Mouse (Mus musculus): ENCODE measurements around the gene Mrtfb. TPM values are rescaled to one million over a fixed set of nuclear protein-coding genes. Genes with fewer than 3 reads are reported as not detected.
"Not testable (repeated sequence)": the region's sequence is repeated elsewhere in the genome, so short reads cannot be mapped to it uniquely, and the experiment has no call there.

Gene Mrtfb
- polyA plus RNA-seq, 1 experiment from 2014 or later: 23.7 TPM

DNA sequence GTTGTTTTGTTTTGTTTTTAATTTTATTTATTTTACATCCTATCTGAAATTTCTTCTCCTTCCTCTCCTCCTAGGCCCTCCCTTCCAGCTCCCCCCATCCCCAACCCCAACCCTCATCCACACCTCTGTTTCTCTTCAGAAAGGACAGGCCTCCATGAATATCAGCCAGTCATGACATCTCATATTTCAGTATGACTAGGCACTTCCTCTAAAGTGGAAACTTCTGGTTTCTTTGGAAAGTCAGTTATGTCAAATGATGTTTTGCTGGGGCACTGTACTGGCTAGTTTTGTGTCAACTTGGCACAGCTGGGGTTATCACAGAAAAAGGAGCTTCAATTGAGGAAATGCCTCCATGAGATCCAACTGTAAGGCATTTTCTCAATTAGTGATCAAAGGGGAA, 30.1 kb downstream of the Mrtfb start:
- H3K9ac ChIP-seq, H3K27ac ChIP-seq, H3K4me1 ChIP-seq: not testable (repeated sequence)

DNA sequence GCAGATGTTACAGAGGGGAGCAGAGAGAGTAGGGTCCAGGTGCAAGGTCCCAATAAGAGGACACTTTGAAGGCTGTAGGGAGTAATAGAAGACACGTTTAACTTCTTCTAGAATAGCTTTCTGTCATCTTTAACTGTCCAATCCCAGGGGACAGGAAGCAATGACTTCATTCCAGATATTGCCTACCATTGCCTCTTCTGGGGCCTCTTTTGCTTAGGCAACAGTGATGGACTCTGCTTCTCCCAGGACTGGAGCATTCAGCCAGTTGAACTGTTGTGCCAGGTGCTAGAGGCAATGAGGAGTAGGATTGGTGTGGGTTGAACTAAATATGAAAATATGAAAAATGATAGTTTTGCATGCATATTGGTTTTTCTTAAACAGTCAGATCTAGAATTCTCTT, 41.6 kb downstream of the Mrtfb start:
- 54% methylated on average over 1 of the region's 1 CpGs for WGBS
- no peak overlapping the region for H3K9ac ChIP-seq
- H3K9me3 ChIP-seq: no peaks in the 10 kb centered on the region
- no peaks in the 10 kb centered on the region for H3K27me3 ChIP-seq
- H3K4me1 ChIP-seq: peaks cover 8% of the 10 kb centered on the region; the same call in 1 of the 2 replicates
- no peak overlapping the region for H3K27ac ChIP-seq
- no peak overlapping the region for H3K4me2 ChIP-seq
- H3K36me3 ChIP-seq: no peaks in the 10 kb centered on the region
- no peak for ATAC-seq (ENCODE audit: borderline replicate concordance, extremely low read depth, low FRiP score, low TSS enrichment)
- no peak overlapping the region for H3K4me3 ChIP-seq

More for the DNA sequence above, 30.1 kb downstream of the Mrtfb start:
- not testable (repeated sequence) for H3K4me2 ChIP-seq; ATAC-seq (ENCODE audit: borderline replicate concordance, extremely low read depth, low FRiP score, low TSS enrichment); H3K9me3 ChIP-seq; H3K36me3 ChIP-seq; H3K4me3 ChIP-seq; H3K27me3 ChIP-seq

DNA sequence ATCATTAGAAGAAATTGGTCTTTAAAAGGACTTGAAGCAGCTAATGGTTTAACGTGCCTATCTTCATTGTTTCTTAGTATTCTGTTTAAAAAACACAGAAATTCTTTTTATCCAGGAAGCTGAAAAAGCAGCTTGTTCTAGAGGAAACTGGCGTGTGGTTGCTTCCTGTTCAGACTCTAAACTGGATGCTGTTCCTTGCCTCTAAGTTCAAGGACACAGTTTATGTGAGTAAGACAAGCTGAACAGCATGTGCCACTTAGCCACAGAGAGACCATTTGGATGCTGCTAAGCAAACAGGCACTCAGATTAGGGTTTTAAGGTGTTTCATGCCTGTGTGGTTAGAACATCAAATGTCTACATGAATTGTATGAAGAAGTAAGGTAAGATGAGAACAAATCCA, 42.7 kb downstream of the Mrtfb start:
- H3K27ac ChIP-seq: no peak overlapping the region
- 65% methylated on average over 2 of the region's 2 CpGs for WGBS
- no peak overlapping the region for H3K9ac ChIP-seq
- H3K4me3 ChIP-seq: no peak overlapping the region
- no peaks in the 10 kb centered on the region for H3K36me3 ChIP-seq
- ATAC-seq (ENCODE audit: borderline replicate concordance, extremely low read depth, low FRiP score, low TSS enrichment): no peak
- no peak overlapping the region for H3K4me2 ChIP-seq
- H3K4me1 ChIP-seq: peaks cover 8% of the 10 kb centered on the region; the same call in 1 of the 2 replicates
- H3K27me3 ChIP-seq: no peaks in the 10 kb centered on the region
- no peaks in the 10 kb centered on the region for H3K9me3 ChIP-seq

DNA sequence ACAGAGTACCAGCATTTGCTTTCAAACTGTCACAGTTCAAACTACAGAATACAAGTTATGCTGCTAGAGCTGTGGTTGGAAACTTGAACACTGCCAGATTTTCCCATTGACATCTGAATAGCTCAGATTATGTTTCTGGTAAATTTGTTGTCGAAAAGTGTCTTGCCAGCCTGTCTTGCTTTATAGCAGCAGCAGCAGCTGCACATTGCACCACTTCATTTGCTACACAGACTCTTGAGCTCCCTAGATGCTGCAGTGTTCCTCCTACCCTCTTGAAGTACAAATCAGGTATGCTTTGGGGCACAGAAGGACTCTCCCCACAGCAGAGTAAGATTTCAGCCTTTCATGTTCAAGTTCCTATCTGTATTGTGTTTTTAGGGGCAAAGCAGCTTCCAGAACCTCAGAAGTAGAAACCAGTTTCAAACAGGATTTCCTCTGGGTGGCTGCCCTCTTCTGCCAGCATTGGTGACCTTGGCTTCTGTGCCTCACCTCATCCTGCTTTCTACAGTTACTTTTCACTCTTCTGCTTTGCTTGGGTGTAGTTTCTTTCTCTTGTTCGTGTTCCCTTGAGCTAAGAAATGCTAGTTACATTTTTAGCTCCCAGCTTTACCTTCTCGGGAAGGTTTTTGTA, 49.9 kb downstream of the Mrtfb start:
- H3K27me3 ChIP-seq: no peaks in the 10 kb centered on the region
- no peaks in the 10 kb centered on the region for H3K36me3 ChIP-seq
- 56% methylated on average over 3 of the region's 3 CpGs for WGBS
- no peak overlapping the region for H3K4me3 ChIP-seq
- no peaks in the 10 kb centered on the region for H3K9me3 ChIP-seq
- 0 out of 2 replicates have a peak, but pooled peaks cover 7% of the 10 kb centered on the region for H3K4me1 ChIP-seq
- peak overlapping the region; percentile 37; the same call in 1 of the 2 replicates for H3K27ac ChIP-seq
- ATAC-seq (ENCODE audit: borderline replicate concordance, extremely low read depth, low FRiP score, low TSS enrichment): no peak
- H3K4me2 ChIP-seq: no peak overlapping the region
- no peak overlapping the region for H3K9ac ChIP-seq

DNA sequence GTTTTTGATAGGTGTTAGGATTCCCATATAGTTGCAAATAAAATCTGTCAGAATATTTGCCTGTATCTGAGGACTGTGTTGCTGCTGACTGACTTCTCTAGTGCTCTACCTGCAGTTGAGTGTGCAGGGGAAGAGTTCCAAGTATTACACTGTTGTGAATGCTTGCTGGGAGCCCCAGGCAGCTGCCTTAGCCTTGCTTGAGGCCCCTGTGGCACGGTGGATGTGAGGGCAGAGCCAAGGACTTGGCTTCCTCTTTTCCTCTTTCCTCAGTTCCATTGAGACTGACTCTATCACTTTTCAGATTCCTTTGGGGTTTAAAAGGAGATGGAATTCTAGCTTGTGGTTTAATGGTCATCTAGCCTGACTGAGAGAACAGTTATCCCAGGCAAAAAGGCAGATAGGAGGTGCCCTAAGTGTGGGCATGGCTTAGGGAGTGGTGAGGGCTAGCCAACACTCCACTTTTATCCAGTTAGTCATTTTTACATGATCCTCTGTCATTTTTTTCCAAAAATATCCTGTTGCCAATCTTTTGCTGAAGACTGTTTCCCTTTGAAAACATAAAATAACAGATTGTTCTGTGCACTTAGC, 53.9 kb downstream of the Mrtfb start:
- Histone ChIP-seq H3K9me3 (no peaks in the 10 kb centered on the region), H3K27me3 (no peaks in the 10 kb centered on the region), H3K27ac (no peak overlapping the region), H3K4me2 (no peak overlapping the region), H3K4me3 (no peak overlapping the region), H3K4me1 (0 out of 2 replicates have a peak, but pooled peaks cover 7% of the 10 kb centered on the region), H3K36me3 (0 out of 2 replicates have a peak, but pooled peaks cover 4% of the 10 kb centered on the region), H3K9ac (no peak overlapping the region)
- ATAC-seq (ENCODE audit: borderline replicate concordance, extremely low read depth, low FRiP score, low TSS enrichment): no peak
- WGBS: 48% methylated on average over 1 of the region's 1 CpGs

DNA sequence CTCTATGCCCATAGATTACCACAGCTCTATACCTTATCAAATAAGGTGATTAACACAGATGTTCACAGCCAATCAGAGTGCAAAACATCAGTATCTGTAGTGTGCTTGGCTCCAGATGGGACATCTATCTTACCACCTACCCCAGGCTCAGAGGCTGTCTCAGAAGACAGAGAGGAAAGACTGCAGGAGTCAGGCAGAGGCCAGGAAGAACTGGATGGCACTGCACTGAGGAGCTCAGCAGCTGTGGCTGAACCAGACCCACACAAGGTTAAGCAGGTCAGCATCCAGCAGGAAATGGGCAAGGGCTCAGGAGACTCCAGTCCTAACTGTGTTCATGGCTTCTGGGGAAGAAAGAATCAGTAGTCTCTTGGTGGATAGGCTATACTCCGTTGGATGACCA, 55.1 kb downstream of the Mrtfb start:
- 80% methylated on average over 1 of the region's 1 CpGs for WGBS
- H3K9ac ChIP-seq: no peak overlapping the region
- H3K36me3 ChIP-seq: 0 out of 2 replicates have a peak, but pooled peaks cover 4% of the 10 kb centered on the region
- H3K27me3 ChIP-seq: no peaks in the 10 kb centered on the region
- no peak for ATAC-seq (ENCODE audit: borderline replicate concordance, extremely low read depth, low FRiP score, low TSS enrichment)
- 0 out of 2 replicates have a peak, but pooled peaks cover under 1% of the 10 kb centered on the region for H3K4me1 ChIP-seq
- no peak overlapping the region for H3K27ac ChIP-seq
- no peak overlapping the region for H3K4me2 ChIP-seq
- H3K9me3 ChIP-seq: no peaks in the 10 kb centered on the region
- no peak overlapping the region for H3K4me3 ChIP-seq

DNA sequence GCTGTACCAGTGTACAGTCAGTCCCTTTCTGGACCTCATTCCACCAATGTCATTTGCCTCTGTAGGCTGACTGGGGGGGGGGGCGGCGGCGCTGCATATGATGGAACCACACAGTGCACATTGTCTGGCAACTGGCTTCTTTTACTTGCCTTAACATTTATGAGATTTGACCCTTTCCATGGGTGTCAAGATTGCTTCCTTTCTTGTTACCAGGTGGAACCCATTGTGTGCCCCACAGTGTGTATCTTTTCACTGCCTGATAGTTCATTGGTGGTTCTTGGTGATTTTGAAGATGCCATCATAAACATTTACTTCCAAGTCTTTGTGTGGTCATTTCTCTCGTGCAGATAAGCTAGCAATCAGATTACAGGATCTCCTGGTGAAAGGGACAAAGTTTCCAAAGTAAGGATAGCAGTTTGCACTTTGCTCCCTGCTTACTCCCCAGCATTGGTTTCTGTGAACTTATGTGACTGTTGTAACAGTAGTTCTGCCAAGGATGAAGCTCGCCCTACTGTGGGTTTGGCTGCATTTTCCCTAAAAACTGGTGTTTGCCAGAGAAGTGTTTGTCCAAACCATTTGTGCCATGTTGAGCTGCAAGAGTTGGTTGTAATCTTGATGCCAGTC, 56.9 kb downstream of the Mrtfb start:
- WGBS: 83% methylated on average over 5 of the region's 5 CpGs
- Histone ChIP-seq H3K4me3 (no peak overlapping the region), H3K27me3 (no peaks in the 10 kb centered on the region), H3K9me3 (no peaks in the 10 kb centered on the region), H3K9ac (no peak overlapping the region), H3K36me3 (0 out of 2 replicates have a peak, but pooled peaks cover 4% of the 10 kb centered on the region), H3K27ac (no peak overlapping the region), H3K4me1 (no peaks in the 10 kb centered on the region), H3K4me2 (no peak overlapping the region)
- no peak for ATAC-seq (ENCODE audit: borderline replicate concordance, extremely low read depth, low FRiP score, low TSS enrichment)

DNA sequence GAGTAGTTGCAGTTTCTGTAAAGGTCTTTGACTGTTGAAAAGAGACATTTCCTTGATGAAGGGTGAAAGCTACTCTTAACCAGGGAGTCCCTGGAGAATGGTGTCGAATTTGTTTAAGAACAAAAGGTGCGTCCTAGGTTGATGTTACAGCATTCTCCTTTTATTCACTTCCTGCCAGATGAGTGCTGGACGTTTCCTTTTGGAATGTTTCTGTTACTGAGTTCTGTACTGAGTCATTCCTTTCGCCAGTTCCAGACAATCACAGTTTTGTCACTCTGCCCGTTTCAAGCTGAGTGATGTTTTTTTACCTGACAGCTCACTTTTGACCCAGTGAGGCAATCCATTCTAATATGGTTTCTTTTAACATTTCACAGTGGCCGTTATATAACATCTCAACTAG, 67.5 kb downstream of the Mrtfb start:
- H3K4me1 ChIP-seq: peaks cover 4% of the 10 kb centered on the region; the same call in 1 of the 2 replicates
- no peak overlapping the region for H3K4me3 ChIP-seq
- WGBS: 32% methylated on average over 6 of the region's 6 CpGs
- no peak overlapping the region for H3K4me2 ChIP-seq
- no peak overlapping the region for H3K27ac ChIP-seq
- ATAC-seq (ENCODE audit: borderline replicate concordance, extremely low read depth, low FRiP score, low TSS enrichment): no peak
- H3K9me3 ChIP-seq: no peaks in the 10 kb centered on the region
- no peaks in the 10 kb centered on the region for H3K36me3 ChIP-seq
- H3K9ac ChIP-seq: no peak overlapping the region
- no peaks in the 10 kb centered on the region for H3K27me3 ChIP-seq

DNA sequence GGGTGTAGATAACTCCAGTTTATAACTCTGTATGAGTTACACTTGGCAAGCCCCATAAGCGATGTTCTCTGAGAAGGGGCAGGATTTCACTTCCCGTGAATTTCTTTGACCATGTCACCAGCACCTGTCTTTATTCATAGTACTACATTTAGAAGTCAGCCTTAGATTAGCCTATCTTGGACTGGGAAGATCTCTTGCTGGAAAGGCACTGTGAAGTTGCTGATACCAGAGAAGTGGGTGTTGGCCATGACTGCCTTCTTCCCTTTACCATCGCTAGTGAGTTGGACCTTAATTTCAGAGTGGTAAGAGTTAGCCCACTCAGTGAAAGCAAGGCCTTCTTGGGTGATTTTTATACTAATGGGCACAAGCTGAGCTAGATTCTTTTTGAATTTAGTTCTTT, 70.3 kb downstream of the Mrtfb start:
- Histone ChIP-seq H3K4me3 (no peak overlapping the region), H3K36me3 (no peaks in the 10 kb centered on the region), H3K27me3 (no peaks in the 10 kb centered on the region), H3K27ac (no peak overlapping the region), H3K9ac (no peak overlapping the region), H3K4me2 (no peak overlapping the region), H3K9me3 (no peaks in the 10 kb centered on the region), H3K4me1 (peaks cover 14% of the 10 kb centered on the region)
- WGBS: 88% methylated on average over 3 of the region's 3 CpGs
- ATAC-seq (ENCODE audit: borderline replicate concordance, extremely low read depth, low FRiP score, low TSS enrichment): no peak

DNA sequence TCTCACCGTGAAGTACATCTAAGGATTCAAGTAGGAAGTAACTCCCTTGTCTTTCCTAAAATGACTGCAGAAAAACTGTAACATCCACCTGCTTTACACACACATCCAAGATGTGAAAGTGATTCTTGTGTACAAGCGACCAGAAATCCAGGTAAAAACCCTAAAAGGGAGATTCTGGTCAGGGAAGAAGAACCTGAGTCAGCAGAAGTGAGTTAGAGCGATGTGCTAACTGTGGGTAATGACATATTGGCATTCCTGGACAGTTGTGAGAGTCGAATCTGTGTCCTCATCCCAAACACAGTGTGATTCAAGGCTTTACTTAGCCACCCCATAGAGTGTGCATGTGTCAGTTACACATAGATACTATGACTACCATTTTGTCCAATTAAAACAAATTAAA, 72.4 kb downstream of the Mrtfb start:
- Histone ChIP-seq H3K27me3 (no peaks in the 10 kb centered on the region), H3K9ac (no peak overlapping the region), H3K4me2 (no peak overlapping the region), H3K4me1 (peaks cover 10% of the 10 kb centered on the region), H3K27ac (no peak overlapping the region), H3K9me3 (no peaks in the 10 kb centered on the region), H3K4me3 (no peak overlapping the region), H3K36me3 (no peaks in the 10 kb centered on the region)
- no peak for ATAC-seq (ENCODE audit: borderline replicate concordance, extremely low read depth, low FRiP score, low TSS enrichment)
- WGBS: 84% methylated on average over 4 of the region's 4 CpGs

DNA sequence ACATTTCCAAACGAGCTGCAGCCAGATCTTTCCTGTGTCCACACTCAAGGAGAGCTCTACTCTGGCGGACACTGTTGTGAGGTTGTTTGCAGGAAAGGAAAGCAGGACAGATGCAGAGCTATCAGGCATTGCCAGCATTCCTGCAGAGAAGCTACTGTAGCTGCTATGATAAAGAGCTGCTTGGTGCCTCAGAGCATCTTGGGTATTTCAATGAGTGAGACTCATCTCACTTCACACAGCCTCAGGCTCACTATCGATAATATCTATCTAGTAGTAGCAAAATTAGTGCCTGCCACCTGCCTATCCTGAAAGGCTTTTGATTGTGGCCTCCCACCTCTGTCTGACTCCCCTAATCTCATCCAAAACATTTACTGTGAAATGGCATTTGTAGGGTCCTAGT, 73.4 kb downstream of the Mrtfb start:
- H3K27ac ChIP-seq: no peak overlapping the region
- no peak overlapping the region for H3K4me2 ChIP-seq
- no peak for ATAC-seq (ENCODE audit: borderline replicate concordance, extremely low read depth, low FRiP score, low TSS enrichment)
- H3K9ac ChIP-seq: no peak overlapping the region
- no peak overlapping the region for H3K4me3 ChIP-seq
- no peaks in the 10 kb centered on the region for H3K9me3 ChIP-seq
- no peaks in the 10 kb centered on the region for H3K36me3 ChIP-seq
- H3K27me3 ChIP-seq: no peaks in the 10 kb centered on the region
- H3K4me1 ChIP-seq: peaks cover 9% of the 10 kb centered on the region; the same call in 1 of the 2 replicates
- WGBS: 74% methylated on average over 3 of the region's 3 CpGs

DNA sequence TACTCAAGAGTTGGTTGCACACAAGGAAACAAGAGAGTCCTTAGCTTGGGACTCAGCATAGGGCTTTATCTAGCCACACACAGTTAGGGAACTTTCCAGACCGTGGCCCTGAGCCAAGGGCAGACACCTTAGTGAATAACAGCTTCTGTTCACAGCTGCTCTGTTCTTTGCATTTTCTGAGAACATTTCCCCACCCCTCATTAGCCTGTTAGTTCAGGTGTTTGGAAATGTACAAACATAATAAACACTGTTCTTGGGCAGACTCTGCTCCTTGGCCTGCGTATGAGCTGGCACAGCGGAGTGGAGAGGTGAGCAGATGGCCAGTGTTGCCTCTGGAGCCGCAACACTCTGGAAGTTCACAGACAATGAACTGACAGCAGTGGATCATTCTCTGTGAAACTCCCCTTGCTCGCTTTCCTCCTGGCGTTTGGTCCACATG, 74.0 kb downstream of the Mrtfb start:
- WGBS: 59% methylated on average over 6 of the region's 6 CpGs
- Histone ChIP-seq H3K9ac (no peak overlapping the region), H3K4me2 (no peak overlapping the region), H3K36me3 (no peaks in the 10 kb centered on the region), H3K9me3 (no peaks in the 10 kb centered on the region), H3K4me3 (no peak overlapping the region), H3K27ac (0 out of 2 replicates have a peak overlapping the region, but pooled peaks have one; percentile 27), H3K27me3 (no peaks in the 10 kb centered on the region), H3K4me1 (peaks cover 9% of the 10 kb centered on the region; the same call in 1 of the 2 replicates)
- 0 out of 2 replicates have a peak, but pooled peaks have one; percentile 42 for ATAC-seq (ENCODE audit: borderline replicate concordance, extremely low read depth, low FRiP score, low TSS enrichment)
